Mouse (Mus musculus): ENCODE data around the gene Plb1. TPM values are rescaled to one million over a fixed set of nuclear protein-coding genes. Genes with fewer than 3 reads are reported as not detected.

The Plb1 gene
- not detected for polyA plus RNA-seq (2017; shearing (Covaris generic))

DNA sequence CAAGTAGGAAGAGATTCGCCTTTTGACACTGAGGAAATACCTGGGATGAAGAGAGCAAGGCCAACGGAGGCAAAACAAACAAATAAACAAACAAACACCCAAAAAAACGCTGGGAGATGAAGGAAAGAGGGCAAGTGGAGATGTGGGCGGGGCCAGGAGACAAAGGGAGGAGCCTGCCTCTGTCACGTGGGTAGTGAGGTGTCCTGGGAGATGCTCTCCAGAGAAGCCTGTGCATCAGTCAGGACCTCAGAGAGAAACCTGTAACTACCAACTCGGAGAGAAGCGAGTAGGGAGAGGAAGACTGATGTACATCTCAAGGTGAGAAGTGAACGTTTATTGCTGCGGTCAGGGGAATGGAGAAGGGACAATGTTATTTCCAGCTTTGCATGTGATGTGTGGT is at the start of gene Plb1:
Gene Plb1, plus strand, starts transcription at position 235 of the 400 bp plus-strand sequence.

Other genes with a start within 250 kb of the Plb1 start
- gene Fosl2, start 96.9 kb upstream of the Plb1 start, polyA plus RNA-seq (2017; shearing (Covaris generic)): 1.0 TPM
- gene Ppp1cb, start 226.1 kb downstream of the Plb1 start, polyA plus RNA-seq (2017; shearing (Covaris generic)): 153 TPM

Data from CD4-positive, CD25-positive, alpha-beta regulatory T cell (primary cell).